Mouse (Mus musculus) spleen, adult 18-20 months (tissue): ENCODE results near the gene Ctsw.
"Not testable (repeated sequence)": the region's sequence is repeated elsewhere in the genome, so short reads cannot be mapped to it uniquely, and the experiment has no call there.

ENCODE experiments used
- DNase-seq, 2 experiments: peaks; one replicate each; pipeline ENCODE4 v3.0.0; 2022; ENCODE audit warnings: mixed read lengths in 2 of 2

Gene Ctsw

GRCm38 (mm10) chr19:5468374-5468773 lies at the start of gene Ctsw:
Ctsw (minus strand) TSS chr19:5468507.
- DNase-seq, result no peak

- DNase-seq, result no peak
Observed at GRCm38 (mm10) chr19:5516906-5517505, 48.7 kb upstream of the Ctsw start.

GRCm38 (mm10) chr19:5515840-5516777 lies 47.8 kb upstream of the Ctsw start:
- DNase-seq, result no peak

GRCm38 (mm10) chr19:5513005-5513349 lies 44.7 kb upstream of the Ctsw start:
- no peak for DNase-seq

GRCm38 (mm10) chr19:5512091-5513004 lies 44.0 kb upstream of the Ctsw start:
- peak; percentile 29 to 35 for DNase-seq

GRCm38 (mm10) chr19:5511074-5511632 lies 42.8 kb upstream of the Ctsw start:
- no peak for DNase-seq

- DNase-seq, result peak; percentile 93 to 96
Observed at GRCm38 (mm10) chr19:5510031-5511026, 42.0 kb upstream of the Ctsw start, which contains the start of gene Snx32. Snx32 (minus strand) TSS chr19:5510538.

- DNase-seq, result no peak
Observed at GRCm38 (mm10) chr19:5503687-5504086, 35.4 kb upstream of the Ctsw start, which contains the start of gene 1700020D05Rik. 1700020D05Rik (minus strand) TSS chr19:5503787.

GRCm38 (mm10) chr19:5500330-5500875 lies 32.1 kb upstream of the Ctsw start:
- DNase-seq, result no peak

GRCm38 (mm10) chr19:5496052-5496370 lies 27.7 kb upstream of the Ctsw start:
- DNase-seq, result no peak

GRCm38 (mm10) chr19:5495353-5496051 lies 27.2 kb upstream of the Ctsw start:
- DNase-seq, result no peak

GRCm38 (mm10) chr19:5494314-5494713 lies 26.0 kb upstream of the Ctsw start:
- DNase-seq, result no peak

GRCm38 (mm10) chr19:5493301-5493721 lies 25.0 kb upstream of the Ctsw start:
- DNase-seq, result not testable (repeated sequence)

GRCm38 (mm10) chr19:5492641-5493040 lies 24.3 kb upstream of the Ctsw start:
- no peak for DNase-seq

GRCm38 (mm10) chr19:5490898-5491708 lies 22.8 kb upstream of the Ctsw start:
- DNase-seq, result peak; percentile 84

GRCm38 (mm10) chr19:5490313-5490897 lies 22.1 kb upstream of the Ctsw start, which contains the start of gene Cfl1:
Cfl1 (plus strand) TSS chr19:5490455.
- DNase-seq, result peak; percentile 92 to 94

GRCm38 (mm10) chr19:5489721-5490120 lies 21.4 kb upstream of the Ctsw start:
- not testable (repeated sequence) for DNase-seq

GRCm38 (mm10) chr19:5488878-5489571 lies 20.7 kb upstream of the Ctsw start:
- peak; percentile 95 to 96 for DNase-seq
